Mouse (Mus musculus): Measurements from ENCODE around the gene Rundc3a.
A peak's percentile ranks its signal among the peaks of the same experiment; 100 is the strongest.
"Not testable (repeated sequence)": the region's sequence is repeated elsewhere in the genome, so short reads cannot be mapped to it uniquely, and the experiment has no call there.

Rundc3a gene

GRCm38 (mm10) chr11:102393238-102393634 lies at the start of gene Rundc3a:
Gene Rundc3a, plus strand, starts transcription at chr11:102393403.
- DNase-seq (ENCODE audit: low spot score in 2 of 2), result peak; percentile 82 to 93

- DNase-seq (ENCODE audit: low spot score in 2 of 2), result no peak
Observed at GRCm38 (mm10) chr11:102344458-102344857, 48.7 kb upstream of the Rundc3a start.

- no peak for DNase-seq (ENCODE audit: low spot score in 2 of 2)
Observed at GRCm38 (mm10) chr11:102346926-102347325, 46.3 kb upstream of the Rundc3a start.

DNA sequence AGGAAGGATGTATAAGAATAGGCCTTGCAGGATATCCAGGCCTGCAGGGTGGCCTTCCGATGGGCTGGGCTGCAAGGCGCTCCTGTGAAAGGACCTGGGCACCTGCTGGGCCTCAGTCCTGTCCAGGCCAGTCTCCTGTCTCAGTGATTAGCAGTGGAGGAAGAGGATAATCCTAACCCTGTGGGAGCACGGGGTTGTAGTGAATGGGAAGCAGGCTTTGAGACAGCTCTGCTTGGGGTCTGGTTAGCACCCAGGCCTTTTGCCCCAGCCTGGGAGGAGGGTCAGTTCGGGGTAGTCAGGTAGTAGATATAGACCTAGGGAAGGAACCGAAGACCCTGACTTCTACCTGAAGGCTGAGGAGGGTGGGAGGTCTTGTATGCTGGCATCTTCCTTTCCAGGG lies 45.5 kb upstream of the Rundc3a start:
- DNase-seq (ENCODE audit: low spot score in 2 of 2), result no peak

DNA sequence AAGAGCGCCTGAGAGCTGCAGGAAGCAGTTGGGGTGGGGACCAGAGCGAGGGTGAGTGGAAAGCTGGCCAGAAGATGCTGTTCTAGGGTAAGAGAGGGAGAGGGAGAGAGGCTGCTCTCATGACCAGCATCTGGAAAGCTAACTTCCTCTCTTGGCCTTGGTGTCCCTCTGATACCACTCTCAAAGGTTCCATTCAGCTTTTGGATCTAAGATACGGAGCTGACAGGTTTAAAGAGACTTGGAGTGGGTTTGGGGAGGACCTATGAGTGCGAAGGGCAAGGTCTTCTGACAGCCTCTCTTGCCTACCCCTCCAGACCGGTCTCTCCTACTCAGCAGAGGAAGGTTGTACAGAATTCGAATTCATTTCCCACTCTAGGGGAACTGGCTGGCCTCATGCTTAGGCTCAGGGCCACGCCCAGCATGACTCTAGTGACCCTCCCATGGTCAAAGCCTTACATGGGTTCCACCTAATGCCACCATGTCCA lies 45.1 kb upstream of the Rundc3a start:
- DNase-seq (ENCODE audit: low spot score in 2 of 2), result no peak

DNA sequence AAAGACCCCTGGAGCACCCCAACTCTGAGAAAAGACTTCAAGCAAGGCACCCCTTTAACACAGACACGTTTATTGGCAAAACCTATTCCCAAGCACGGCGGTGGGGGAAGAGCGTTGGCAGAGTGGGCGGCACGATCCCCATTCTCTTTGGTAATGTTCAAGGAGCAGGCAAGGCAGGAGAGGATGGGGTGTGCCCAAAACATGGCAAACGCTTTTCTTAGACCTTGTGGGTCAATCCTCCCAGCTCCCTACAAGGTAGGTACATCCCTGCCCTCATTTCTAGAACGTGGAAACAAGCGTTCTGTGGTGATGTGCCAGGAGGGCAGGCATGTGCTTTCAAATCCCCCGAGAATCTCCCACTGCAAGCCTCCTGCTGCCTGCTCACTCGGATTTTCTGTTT lies 44.4 kb upstream of the Rundc3a start:
- no peak for DNase-seq (ENCODE audit: low spot score in 2 of 2)

DNA sequence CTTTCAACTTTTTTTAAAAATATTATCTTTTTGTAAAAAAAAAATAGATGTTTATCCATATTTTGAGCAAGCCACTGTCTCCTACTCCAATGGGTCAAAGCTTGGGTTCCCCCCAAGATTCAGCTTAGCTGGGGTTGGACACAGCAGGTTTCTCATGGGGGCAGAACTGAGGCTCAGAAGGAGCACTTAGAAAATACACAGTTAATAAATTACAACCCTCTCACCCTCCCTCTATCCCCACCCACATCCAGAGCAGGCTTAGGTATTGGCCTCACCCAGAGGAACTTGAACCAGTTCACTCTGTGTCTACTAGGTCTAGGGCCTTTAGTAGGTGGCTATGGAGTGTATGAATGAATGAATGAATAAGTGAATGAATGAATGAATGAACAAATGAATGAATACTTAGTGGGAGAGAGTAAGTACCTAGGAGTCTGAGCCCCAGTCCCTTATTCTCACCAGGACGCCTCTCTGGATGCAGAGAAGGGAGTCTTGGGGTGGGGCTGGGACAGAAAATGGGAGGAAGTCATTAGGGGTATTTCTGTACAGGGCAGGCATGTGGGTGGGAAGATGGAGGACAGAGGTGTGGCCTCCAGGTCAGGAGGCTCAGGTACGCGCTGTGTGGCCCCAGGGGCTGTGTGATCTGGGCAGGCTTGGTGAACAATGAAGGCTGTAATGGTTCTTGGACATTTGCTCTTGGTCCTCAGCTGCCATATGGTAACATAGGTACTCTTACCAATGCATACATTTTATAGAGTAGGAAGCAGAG lies 43.8 kb upstream of the Rundc3a start:
- no peak for DNase-seq (ENCODE audit: low spot score in 2 of 2)

DNA sequence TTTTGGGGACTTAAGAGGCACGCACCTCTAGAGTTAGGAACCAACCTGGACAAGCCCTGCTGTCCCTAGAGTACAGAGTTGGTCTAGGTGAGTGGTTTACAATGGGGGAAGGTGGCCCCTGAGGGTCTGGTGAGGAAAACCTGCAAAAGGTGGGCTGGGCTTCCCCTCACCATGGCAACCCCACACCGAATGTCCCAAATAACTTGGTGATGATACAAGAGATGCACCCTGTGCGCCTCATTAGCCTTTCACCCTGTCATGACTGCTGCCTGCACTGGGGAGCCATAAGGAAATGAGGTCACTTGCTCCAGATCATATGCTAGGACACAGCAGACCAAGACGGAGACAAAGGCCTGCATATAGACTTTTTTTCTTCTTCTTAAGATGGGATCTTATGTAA lies 42.8 kb upstream of the Rundc3a start:
- no peak for DNase-seq (ENCODE audit: low spot score in 2 of 2)

DNA sequence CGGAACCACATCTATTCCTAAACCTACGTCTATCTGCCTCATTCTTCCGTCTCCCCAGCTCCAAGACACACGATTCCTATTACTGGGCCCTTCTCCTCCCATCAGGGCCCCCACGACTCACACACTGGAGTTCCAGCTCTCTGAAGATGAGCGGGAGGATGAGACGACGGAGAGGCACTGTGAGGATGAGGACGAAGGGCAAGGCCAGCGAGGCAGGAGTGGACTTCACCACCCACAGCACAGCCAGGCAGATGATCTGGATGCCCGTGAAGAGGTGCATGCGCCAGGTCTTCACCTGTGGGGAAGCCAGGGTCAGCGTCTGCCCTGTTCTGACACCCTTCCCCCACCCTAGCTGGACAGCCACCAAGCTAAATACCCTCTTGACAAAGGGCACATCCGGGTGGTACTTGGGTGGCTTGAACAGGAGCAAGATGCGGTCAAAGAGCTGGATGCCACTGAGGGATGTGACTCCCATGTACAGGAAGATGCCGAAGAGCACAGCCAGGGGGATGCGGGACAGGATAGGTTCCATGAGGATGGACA lies 42.2 kb upstream of the Rundc3a start:
- no peak for DNase-seq (ENCODE audit: low spot score in 2 of 2)

DNA sequence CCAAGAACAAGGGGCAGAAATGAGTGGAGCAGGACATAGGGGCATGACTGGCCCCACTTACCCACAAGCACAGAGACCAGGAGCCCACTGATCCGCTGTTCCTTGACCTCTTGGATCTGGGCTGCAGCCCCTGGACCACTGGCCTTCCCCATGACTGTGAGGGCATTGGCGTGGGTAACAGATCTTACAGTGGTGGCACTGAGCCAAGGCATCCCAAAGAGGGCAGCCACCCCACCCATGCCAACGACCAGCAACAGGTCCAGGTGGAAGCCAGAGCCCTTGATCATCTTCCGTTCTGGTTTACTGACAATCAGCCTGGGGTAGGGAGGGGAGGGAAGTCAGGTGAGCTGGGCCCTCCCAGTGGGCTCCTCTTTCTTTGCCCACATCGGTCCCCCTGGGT lies 40.8 kb upstream of the Rundc3a start:
- DNase-seq (ENCODE audit: low spot score in 2 of 2), result no peak

- DNase-seq (ENCODE audit: low spot score in 2 of 2), result no peak
Observed at GRCm38 (mm10) chr11:102353021-102353431, 40.2 kb upstream of the Rundc3a start.

DNA sequence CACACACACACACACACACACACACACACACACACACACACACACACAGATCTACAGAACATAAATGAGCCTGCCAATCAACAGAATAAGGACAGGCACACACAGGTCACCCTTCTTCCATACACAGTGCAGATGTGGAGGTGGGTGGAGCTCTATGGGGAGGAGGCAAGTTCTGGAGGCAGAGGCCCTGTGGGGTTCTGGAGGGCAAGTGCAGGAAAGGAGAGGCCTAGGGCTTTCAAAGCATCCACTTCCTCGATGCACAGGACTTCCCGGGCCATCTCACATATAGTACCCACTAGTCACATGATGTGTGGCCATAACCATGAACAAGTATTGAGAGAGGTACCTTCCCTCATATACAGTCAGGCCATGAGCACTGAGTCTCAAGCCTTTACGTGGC lies 37.7 kb upstream of the Rundc3a start:
- DNase-seq (ENCODE audit: low spot score in 2 of 2), result no peak

DNA sequence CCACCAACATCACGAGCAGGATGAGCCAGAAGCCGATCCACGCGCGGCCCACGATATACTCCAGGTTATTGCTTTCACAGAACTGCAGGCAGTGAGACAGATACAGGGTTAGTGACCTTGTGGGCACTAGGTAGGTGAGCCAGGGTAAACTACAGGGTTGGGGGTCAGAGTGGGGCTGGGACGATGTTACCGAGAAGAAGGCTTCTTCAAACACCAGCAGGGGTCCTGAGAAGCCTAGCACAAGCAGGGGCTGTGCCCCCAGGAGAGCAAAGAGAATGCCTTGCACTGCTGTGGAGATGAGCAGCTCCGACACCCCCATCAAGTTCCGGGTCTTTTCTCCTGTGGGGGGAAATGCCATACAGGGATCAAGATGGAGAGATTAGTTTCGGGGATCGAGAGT lies 37.0 kb upstream of the Rundc3a start:
- DNase-seq (ENCODE audit: low spot score in 2 of 2), result no peak

GRCm38 (mm10) chr11:102356636-102357350 lies 36.4 kb upstream of the Rundc3a start:
- DNase-seq (ENCODE audit: low spot score in 2 of 2), result no peak

DNA sequence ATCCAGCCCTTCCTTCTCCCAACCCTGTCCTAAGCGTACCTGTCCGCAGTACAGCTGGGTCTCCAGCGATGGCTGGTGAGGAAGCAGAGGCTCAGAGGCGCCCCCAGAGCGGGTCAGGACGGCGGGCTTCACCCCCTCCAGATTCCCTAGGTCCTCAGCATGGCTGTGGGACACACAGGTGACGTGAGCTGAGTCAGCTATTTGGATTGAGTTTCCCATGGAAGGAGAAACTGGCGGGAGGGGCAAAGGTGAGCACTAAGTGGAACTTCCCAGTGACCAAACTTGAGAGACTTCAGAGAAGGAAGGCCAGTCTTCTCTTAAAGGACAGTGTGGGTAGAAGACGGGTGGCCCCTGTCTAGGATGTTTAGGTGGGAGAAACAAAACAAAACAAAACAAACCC lies 34.8 kb upstream of the Rundc3a start:
- no peak for DNase-seq (ENCODE audit: low spot score in 2 of 2)

GRCm38 (mm10) chr11:102361776-102362495 lies 31.3 kb upstream of the Rundc3a start:
- DNase-seq (ENCODE audit: low spot score in 2 of 2), result no peak

GRCm38 (mm10) chr11:102363623-102364022 lies 29.6 kb upstream of the Rundc3a start:
- DNase-seq (ENCODE audit: low spot score in 2 of 2), result no peak

DNA sequence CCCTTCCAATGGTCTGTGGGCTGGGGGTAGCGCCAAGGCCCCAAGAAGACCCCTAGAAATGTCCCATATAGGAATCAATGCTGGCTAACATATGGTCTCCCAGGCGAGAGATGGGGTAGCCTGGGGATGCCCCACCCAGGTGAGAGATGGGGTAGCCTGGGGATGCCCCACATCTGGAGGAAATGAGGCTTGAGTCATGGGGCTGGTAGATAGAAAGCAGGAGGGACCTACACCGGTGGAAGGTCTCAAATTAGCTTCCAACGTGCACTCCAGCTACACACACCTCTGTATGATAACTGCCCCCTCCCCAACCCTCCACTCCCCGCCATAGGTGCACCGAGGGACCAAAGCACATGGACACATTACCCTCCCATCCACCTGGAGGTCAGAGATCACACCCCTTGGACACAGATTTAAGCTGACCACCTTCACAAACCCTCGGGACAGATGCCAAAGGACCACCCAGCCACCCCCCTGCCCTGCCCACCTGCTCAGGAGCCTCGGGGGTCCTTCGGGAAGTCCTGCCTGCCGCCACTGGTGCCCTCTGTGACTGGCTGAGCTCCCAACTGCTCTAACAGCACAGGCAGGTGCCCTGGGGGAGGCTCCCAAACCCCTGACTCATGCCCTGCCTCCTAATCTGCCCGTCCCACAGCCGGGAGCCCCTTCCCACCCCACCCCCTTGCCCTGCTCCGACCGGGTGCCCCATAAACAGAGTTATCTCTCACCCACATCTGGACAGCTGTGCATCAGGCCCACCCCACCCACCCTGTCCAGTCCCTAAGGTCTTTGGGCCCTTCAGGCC lies 28.4 kb upstream of the Rundc3a start:
- DNase-seq (ENCODE audit: low spot score in 2 of 2), result no peak

- DNase-seq (ENCODE audit: low spot score in 2 of 2), result no peak
Observed at GRCm38 (mm10) chr11:102365699-102366098, 27.5 kb upstream of the Rundc3a start.

- DNase-seq (ENCODE audit: low spot score in 2 of 2), result not testable (repeated sequence)
Observed at GRCm38 (mm10) chr11:102366103-102366502, 27.1 kb upstream of the Rundc3a start, which contains the start of gene Slc4a1. Gene Slc4a1, minus strand, starts transcription at chr11:102366203.

All from frontal cortex, postnatal 25 days (tissue).